Mouse (Mus musculus): ENCODE measurements at regions not wholly inside any gene's neighbourhood (a gene's known extent, or its start where the extent isn't known, plus 50 kb on each side); places are given as distances from the start of the nearest gene placed in this dataset.

DNA sequence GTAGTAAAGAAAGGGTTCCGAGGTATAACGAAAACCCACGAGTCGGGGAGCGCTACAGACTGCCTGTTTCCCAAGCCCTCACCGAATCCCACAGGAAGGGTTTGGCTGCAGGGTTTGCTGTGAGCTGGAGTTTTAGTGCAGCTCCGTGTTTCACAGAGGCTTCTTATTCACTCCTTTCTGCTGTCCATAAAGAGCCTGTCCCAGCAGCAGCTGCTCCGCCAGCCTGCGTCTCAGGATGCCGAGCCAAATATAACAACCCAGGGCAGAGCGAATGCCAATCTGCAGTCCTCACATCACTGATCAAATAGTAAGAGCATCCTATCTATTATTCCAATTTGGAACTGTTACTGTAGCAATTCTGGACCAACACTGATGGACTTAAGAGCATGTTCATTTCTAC, 110.7 kb upstream of the Mpp6 start:
- DNase-seq, result no peak

DNA sequence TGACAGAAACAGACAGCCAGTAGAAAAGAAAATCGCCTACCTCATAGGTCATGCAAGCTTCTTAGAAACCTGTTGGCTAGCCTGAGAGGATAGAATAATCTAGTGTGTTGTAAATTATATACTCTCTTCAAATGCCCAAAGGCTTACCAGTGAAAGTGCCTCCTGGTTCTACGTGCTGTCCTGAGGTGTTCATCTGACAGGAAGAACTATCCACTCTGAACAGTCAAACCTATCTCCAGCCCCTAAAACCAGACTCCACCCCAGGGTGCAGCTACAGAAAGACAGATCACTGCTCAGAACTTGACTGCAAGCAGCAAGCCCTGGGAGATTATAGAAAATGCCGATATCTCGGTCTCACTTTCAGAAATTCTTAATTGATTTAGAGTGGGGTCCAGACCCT, 102.0 kb upstream of the Mpp6 start:
- no peak for DNase-seq

DNA sequence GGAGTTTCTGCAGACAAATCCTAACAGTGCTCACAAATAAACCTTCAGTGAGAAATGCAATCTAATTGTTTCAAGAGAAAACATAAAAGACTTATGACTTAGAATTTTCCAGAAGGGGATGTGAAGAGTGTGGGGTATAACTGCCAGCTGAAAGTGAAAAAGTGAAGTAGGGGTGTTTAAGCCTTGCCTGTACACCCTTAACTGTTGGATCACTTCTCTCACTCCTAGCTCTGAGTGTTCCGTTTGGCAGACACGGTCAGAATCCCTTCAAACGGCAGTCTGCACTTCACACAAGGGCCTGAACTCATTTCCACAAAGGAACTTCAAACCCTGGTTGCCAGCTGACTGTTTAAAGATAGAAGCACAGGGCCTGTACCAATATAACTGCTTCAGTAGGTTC, 101.2 kb upstream of the Mpp6 start:
- DNase-seq, result no peak

DNA sequence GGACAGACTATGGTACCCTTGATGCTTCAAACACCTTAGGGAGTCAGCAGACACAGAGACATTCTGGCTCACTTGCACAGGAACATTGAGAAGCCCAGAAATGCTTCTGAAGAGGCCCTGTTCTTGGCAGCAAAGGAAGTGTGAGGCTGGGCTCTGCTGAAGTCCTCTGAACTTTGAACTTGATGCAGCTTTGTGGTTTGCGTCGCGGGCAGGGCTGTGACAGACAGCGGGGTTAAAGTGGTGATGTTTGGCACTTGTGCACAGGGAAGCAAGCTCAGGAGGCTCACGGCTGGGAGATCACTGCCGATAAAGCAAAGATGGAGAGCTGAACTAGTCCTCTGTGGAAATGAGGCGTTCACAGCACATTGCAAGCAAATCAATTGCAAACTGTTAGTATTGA, 100.7 kb upstream of the Mpp6 start:
- no peak for DNase-seq

DNA sequence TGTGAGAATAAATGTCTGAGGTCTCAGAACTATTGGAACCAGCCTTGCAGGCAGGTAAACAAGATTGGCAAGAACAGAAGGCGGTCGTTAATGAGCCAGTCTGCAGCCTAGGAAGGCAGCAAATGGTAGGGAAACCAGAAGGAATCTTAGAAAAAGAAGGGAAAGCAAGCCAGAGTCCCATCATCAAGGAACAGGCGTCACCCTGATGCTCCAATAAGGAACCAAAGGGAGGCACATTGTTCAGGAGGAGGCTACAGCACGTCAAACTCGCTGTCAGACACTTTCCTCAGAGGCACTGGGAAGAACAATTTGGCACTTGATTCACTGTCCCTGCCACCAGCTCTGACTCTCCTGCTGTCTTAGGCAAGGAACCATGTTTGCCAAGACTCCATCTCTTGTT, 100.2 kb upstream of the Mpp6 start:
- DNase-seq, result no peak

DNA sequence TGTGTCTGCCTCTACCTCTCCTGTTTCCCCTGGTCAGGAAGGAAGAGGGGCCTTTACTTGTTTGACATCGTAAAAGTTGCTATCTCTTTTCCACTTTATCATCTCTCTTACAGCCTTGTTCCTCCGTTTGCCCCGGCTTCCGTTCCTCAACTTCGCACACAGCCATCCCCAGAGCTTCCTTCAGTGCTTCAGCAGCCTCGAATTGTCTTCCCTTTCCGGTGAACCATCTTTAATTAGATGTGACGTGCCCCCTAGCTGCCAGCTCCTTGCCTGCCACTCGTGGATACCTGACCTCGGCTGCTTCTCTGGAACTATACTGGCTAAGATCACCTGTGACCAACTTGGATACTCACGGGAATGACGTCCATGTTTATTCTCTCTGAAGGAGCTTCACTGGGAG, 99.0 kb upstream of the Mpp6 start:
- DNase-seq, result no peak

DNA sequence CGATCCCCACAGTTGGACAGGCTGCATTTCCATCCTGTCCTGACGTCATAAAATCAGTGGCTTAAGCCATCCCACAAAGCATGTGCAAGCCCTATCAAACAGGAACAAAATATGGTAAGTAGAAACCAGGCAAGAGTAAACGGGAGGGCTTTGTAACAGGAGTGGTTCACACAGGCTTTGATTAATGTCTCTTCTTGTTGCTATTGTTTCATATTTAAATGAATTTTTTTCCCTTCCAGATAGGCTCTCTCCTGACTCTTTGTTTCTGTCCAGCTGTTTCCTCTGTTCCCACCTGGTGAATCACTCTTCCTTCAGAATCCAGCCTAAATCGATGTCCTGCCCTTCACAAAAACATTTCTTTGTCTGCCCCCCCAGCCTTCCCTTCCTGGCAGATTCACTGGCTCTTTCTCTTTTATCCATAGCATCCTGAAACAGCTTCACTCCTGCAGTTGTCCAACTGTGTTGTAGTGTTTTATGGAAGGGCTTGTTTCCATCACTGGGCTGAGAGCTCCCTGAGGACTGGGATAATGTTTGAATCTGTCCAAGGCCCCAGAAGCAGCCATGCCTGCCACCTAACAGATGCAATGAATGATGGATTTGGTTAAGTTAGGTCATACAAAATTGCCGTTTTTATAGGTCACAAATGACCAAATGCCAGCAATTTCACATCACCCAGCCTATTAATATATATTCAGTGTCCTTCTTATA, 98.1 kb upstream of the Mpp6 start:
- DNase-seq, result no peak

DNA sequence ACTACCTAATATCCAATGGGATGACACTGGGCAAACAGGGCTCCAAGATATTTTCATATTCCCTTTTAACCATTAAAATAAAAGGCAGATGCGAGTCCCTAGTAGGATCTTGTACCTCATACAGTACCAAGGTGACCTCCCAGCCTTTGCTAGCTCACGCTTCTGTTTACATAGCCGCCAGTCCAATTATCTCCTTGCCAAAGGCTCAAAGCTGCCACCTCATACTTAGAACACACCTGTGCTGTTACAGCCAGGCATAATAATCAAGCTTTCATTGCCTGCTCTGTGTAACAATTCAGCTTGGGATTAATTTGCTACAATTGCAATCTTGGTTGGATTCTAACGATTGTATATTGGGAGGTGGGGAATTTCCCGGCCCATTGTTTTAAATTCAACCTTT, 97.0 kb upstream of the Mpp6 start:
- DNase-seq, result no peak

DNA sequence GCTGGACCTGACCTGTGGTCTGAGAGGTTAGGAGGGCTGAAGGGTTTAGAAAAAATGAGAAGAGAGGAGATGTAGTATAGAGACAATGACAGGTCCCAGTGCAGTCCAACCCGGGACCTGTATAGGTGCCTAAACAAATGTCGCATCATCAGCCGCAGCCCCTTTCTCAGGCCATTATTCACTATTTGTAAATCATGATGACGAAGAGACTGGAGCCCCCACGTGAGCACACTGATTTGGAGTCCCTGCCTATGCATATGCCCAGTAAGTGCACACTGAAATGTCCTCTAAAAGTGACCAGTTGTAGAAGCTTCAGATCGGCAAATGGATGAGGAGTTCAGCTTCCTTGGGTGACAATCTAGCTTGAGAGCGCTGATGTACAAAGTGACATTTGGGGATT, 96.2 kb upstream of the Mpp6 start:
- no peak for DNase-seq

DNA sequence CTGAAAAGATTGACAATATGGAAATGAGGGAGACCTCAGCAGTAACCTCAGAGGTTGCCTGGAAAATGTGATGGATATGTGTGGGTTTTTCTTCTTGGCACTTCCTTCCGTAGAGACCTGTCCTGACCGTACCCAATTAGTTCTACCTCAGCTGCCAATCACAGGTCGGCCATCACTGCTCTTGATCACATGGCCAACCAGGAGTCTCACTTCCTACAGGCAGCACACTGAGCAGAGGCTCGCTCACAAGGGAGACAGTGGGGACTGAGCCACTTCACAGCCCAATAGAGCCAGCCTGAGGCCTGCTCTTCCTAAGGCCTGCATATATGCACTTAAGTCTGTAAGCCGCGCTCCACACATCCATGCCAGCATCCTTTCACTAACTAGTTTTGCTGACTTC, 82.1 kb upstream of the Mpp6 start:
- no peak for DNase-seq

DNA sequence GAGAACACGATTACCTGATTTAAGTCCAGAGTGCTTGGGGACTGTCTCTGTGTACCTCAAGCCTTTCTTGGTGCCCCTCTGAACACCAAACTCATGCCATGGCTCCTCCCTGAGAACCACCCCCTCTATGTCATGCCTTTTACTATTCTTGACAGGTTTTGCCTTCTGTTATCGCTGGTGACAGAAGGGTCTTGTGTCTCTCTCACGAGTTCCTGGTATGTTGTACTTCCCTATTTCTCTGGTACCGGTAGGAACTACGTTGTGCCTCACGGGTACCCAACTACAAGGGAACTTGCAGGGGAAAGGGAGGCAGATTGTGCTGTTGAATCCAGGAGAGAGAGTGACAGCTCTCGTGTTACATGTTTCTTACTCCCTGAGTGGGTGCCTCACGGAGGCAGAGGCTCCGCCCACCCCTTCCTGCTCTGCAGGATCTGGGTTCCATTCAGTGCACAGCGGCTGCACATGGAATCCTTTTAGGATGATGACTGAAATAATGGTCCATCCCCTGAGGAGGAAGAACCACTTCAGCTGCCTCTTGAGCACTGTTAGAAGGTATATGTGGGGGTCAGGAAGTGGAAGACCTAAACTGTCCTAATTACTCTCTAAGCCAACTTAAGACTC, 80.0 kb upstream of the Mpp6 start:
- no peak for DNase-seq

DNA sequence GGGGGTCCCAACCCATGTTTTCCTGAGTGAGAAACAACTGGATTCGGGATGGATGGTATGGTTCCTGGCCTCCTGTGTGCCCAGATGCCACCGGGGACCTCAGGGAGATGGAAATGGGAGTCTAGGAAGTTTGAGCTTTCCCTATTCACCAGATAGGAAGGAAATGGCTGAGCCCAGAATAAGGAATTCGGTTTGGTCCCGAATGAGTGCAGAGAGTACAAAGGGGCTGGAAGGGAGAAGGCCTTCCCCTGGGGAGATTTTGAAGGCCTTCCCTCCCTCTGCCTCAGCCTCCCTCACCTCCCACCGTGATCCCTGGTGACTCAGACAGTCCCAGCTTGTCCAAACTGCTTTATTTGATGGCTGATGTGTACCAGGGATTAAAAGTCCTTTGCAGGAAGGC, 78.7 kb upstream of the Mpp6 start:
- DNase-seq, result no peak

DNA sequence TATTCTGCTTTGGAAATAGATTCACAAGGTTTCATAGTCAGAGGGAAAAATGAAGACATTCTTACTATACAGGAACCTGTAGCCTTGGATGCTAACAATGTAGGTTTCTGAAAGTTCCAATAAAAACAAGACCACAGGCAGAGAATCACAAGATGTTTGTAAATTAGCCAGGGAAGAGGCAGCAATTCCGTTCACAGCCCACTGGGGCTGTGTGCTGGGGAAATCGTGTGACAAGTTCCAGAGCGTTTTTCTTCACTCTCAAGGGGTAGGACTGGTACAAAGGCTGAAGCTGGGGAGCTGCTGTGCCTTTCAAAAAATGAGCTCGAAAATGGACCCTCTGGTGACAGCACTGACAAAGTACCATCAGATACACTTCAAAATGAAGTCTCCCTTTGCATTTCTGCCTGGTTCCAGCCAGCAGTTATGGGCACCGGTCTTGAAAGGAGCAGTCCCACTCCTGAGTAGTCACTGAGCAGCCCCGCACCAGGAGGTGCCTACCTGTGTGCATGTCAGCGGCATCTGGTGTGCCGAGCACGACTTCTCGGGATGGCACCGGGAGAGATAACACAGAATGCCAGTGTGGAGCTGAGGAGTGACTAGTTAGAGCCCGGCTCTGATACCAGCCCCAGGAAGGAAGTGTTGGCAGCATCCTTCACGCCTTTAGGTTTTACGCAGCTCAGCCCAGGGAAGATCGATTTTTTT, 77.0 kb upstream of the Mpp6 start:
- no peak for DNase-seq

DNA sequence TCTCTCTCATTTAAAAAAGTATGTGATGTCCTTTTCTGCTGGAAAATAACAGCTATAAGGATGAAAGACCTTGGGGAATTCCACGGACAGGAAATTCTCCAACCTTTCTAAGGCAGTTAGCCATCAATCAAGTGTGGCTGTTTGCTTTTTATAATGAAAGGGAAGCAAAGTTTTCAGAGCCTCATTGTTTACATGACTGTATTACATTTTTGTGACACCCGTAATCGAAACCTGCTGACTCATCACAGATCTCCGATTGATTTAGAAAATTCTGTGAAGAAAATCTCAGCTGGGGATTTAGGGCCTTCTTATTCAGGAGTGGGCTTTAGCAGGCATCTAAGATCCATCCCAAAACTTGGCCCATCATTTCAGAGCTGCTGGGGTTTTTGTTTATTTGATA, 72.4 kb upstream of the Mpp6 start:
- DNase-seq, result no peak

DNA sequence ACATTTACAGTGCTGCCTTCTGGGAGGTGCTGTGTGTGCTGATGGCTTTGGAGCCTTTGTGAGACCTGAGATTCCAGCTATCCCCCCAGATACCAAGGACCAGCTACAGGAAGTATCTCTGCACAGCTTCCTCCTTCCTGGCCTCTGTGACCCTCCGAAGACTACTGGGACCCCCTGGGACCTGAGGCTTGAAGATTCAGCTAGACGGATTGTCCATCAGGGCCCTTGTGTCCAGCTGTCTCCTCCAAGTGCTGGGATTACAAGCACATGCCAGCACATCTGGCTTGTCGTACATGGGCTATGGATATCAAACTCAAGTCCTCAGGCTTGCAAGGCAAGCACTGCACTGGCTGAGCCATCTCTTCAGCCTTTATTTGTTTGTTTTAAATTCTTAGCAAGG, 71.7 kb upstream of the Mpp6 start:
- DNase-seq, result no peak

DNA sequence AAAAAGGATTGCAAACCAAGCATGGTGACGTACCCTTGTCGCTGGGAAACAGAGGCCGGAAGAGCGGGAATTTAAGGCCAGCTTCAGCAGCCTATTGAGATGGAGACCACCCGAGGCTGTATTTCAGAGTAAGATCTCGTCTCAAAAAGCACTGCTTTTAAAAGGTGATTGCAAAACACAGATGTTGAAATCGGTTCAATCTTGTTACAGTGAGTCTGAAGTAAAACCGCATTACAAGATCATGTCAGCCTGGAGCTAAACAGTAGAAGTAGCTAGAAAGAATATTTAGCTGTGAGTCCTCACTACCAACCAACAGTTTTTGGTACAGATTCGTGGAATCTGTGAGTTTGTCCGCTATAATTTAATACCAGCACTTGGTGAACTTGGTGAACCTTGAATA, 69.0 kb upstream of the Mpp6 start:
- no peak for DNase-seq

DNA sequence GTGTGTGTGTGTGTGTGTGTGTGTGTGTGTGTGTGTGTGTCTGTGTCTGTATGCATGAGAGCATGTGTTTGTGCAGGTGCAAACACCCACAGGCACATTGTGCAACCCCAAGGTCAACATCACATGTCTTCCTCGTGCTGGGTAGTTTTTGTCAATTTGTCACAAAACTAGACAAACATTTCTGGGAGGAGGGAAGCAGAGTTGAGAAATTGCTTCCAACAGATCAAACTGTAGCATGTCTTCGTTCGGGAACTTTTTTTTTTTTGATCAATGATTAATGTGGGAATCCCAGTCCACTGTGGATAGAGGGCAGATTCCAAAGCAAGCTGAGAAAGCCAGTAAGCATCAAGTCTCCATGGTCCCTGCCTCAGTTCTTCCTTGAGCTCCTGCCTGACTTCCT, 67.9 kb upstream of the Mpp6 start:
- peak; percentile 16 to 32 for DNase-seq

DNA sequence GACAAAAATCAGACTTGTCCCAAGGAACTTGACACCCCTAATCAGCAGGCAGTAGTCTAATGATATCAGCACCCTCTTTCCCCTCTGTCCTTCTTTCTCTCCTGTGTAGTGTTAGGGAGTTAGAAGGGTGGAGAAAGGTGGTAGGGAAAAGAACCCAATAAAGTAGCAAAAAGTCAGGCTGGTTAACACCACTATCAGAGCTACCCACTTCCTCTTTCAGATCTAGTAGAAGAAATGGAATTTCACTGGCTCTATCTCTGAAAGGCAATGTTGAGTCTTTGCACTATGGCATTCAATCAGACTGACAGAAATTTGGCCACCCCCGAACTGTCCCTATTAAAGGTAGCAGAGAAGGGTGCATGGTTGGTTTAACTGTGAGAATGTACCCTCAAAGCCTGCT, 65.9 kb upstream of the Mpp6 start:
- no peak for DNase-seq

DNA sequence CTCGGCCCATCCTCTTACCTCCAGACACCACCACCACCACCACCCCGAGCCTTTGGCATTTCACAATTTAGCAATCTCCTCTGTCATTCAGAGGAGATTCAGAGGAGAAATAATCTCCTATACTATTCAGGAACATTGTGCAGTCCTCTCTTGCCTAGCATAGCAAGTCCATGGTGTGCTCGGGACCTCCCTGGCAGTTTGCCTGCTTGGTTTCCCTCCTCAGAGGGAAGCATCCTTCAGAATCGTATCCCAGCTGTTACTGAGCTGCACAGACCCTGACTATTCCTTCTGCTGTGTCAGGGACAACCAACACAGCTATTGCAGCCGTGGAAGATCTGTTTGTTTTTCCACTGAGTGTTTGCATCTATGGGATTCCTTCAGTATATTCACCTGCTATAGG, 63.3 kb upstream of the Mpp6 start:
- no peak for DNase-seq

DNA sequence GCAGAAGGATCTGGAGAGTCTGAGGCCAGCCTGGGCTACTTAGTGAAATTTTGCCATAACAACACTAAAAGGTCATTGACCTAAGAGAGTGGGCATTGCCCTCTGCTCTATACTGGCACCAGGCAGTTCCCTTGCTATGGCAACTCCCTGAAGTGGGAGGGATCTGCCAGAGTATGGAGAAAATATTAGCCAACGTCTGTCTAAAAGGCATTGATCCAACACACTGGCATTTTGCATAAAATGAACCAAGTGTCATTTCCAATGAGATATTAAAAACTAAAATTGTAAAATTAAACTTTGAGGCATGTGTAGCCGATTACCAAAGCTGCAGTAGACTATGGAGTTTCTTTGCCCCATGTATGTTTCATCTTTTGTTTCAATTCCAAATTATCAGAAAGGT, 57.6 kb upstream of the Mpp6 start:
- DNase-seq, result no peak

DNA sequence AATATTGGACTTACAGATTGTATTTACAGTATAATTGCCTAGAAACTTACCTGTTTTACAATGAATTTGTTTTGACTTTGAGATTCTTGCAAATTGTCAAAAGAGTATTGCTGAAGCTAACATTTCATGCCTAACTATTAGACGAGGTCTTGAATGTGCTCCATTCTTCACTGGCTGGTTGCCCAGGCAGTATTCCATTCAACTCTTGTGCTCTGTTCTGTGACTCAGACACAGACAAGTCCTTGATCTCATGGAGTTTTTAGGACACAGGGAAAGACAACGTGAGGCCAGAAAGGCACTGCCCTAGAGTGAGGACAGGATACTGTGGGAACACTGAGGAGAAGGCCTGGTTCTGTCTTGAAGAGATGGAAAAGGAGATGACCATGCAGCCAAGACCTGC, 57.0 kb upstream of the Mpp6 start:
- DNase-seq, result peak; percentile 84 to 87

DNA sequence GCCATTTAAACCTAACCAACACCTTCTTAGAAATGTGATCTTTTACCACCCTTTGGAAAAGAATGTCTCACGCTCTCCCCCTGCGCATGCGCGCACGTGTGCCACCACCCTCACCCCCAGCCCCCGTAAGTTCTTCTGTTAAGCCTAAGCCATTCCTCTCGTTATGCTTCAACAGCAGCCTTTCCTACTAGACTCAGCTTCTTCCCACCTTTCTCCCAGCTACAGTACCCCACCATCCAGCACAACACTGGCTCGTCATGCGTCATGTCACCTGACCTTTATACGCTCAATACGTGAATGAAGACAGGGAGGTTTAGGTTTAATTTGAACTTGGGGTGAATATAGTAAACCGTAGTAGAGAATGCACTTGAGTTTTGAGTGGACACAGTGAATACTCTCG, 55.8 kb upstream of the Mpp6 start:
- DNase-seq, result no peak

DNA sequence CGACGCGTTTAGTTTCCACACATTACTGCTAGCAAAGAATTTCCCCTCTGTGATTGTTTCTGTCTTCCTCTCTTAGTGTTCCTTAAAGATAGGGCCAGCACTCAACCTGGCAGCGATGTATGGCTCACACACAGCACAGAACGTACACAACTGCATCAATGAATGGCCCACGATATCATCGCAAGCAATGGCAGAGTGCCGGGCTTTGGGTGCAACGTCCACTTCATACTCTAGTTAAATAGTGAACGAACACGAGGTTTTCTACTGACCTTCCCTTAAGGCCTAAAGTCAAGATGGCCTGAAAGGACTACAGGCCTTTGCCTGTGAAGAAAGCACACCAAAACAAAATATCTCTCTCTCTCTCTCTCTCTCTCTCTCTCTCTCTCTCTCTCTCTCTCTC, 51.4 kb upstream of the Mpp6 start:
- DNase-seq, result no peak

DNA sequence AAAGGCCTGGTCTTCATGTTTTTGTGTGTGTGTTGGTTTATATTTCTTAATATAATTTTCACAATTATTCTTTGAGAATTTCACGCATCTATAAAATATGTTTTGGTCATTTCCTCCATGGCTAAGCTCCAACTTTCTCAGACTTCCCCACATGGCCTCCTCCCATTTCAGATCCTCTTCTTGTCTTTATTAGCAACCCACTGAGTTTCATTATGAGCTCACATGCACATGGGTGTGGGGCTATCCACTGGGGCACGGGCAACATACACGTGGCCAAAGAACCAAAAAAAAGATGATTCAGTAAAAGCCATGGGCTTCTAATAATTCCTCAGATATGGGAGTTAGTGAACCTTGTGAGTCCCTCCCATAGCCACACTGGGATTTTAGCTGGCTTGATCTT, 50.1 kb upstream of the Mpp6 start:
- no peak for DNase-seq
